Mouse (Mus musculus): ENCODE measurements around the gene Chst4. TPM values are rescaled to one million over a fixed set of nuclear protein-coding genes. Genes with fewer than 3 reads are reported as not detected.

Gene Chst4
- total and polyA plus RNA-seq, 3 experiments: 3.2 to 5.7 (median 3.3) TPM

GRCm38 (mm10) chr8:110069706-110070105 is 30.2 kb upstream of the Chst4 start:
- no peak overlapping the region for H3K27ac ChIP-seq
- H3K27me3 ChIP-seq (ENCODE audit: control insufficient read depth, insufficient read depth, low read length): no peaks in the 10 kb centered on the region
- H3K36me3 ChIP-seq (ENCODE audit: control insufficient read depth, insufficient read depth, low read length): no peaks in the 10 kb centered on the region
- intact Hi-C loops (cut with DNase I): loop anchor here (10.0 kb wide), 1 partner anchor 215 kb away; no protein-coding TSS in a partner anchor
- no peak for TF ChIP-seq EP300 (IDR thresholded peaks at IDR 0.05; ENCODE audit: insufficient read depth, low read depth, low read length)
- TF ChIP-seq CTCF (IDR thresholded peaks at IDR 0.05): no peak
- no peak for TF ChIP-seq POLR2A (IDR thresholded peaks at IDR 0.05; ENCODE audit: insufficient read depth, low read depth, low read length)
- WGBS: 86% methylated on average over 4 of the region's 4 CpGs
- H3K9ac ChIP-seq (ENCODE audit: low read depth, low read length): no peak overlapping the region
- DNase-seq: no peak
- no peaks in the 10 kb centered on the region for H3K4me1 ChIP-seq (ENCODE audit: control insufficient read depth, insufficient read depth, low read length)
- no peak overlapping the region for H3K4me3 ChIP-seq
- H3K79me2 ChIP-seq (replicated peaks; ENCODE audit: control insufficient read depth, insufficient read depth, low read length): no peaks in the 10 kb centered on the region

GRCm38 (mm10) chr8:110065676-110066075 is 26.1 kb upstream of the Chst4 start:
- H3K4me1 ChIP-seq (ENCODE audit: control insufficient read depth, insufficient read depth, low read length): no peaks in the 10 kb centered on the region
- H3K27ac ChIP-seq: no peak overlapping the region
- H3K27me3 ChIP-seq (ENCODE audit: control insufficient read depth, insufficient read depth, low read length): no peaks in the 10 kb centered on the region
- no peaks in the 10 kb centered on the region for H3K79me2 ChIP-seq (replicated peaks; ENCODE audit: control insufficient read depth, insufficient read depth, low read length)
- TF ChIP-seq CTCF (IDR thresholded peaks at IDR 0.05): no peak
- no peak for TF ChIP-seq EP300 (IDR thresholded peaks at IDR 0.05; ENCODE audit: insufficient read depth, low read depth, low read length)
- TF ChIP-seq POLR2A (IDR thresholded peaks at IDR 0.05; ENCODE audit: insufficient read depth, low read depth, low read length): no peak
- no peak overlapping the region for H3K9ac ChIP-seq (ENCODE audit: low read depth, low read length)
- 88% methylated on average over 4 of the region's 4 CpGs for WGBS
- H3K4me3 ChIP-seq: no peak overlapping the region
- H3K36me3 ChIP-seq (ENCODE audit: control insufficient read depth, insufficient read depth, low read length): no peaks in the 10 kb centered on the region
- intact Hi-C loops (cut with DNase I): no loop called here
- no peak for DNase-seq

- TF ChIP-seq CTCF (IDR thresholded peaks at IDR 0.05) (no peak), EP300 (IDR thresholded peaks at IDR 0.05; ENCODE audit: insufficient read depth, low read depth, low read length) (no peak), POLR2A (IDR thresholded peaks at IDR 0.05; ENCODE audit: insufficient read depth, low read depth, low read length) (no peak)
- Histone ChIP-seq H3K4me1 (ENCODE audit: control insufficient read depth, insufficient read depth, low read length) (no peaks in the 10 kb centered on the region), H3K36me3 (ENCODE audit: control insufficient read depth, insufficient read depth, low read length) (no peaks in the 10 kb centered on the region), H3K9ac (ENCODE audit: low read depth, low read length) (no peak overlapping the region), H3K27me3 (ENCODE audit: control insufficient read depth, insufficient read depth, low read length) (no peaks in the 10 kb centered on the region), H3K4me3 (no peak overlapping the region), H3K27ac (no peak overlapping the region), H3K79me2 (replicated peaks; ENCODE audit: control insufficient read depth, insufficient read depth, low read length) (no peaks in the 10 kb centered on the region)
- intact Hi-C loops (cut with DNase I): no loop called here
- WGBS: 89% methylated on average over 18 of the region's 18 CpGs
- DNase-seq: no peak
Observed at GRCm38 (mm10) chr8:110064606-110065365, 25.2 kb upstream of the Chst4 start.

GRCm38 (mm10) chr8:110064161-110064560 is 24.6 kb upstream of the Chst4 start:
- 75% methylated on average over 9 of the region's 9 CpGs for WGBS
- TF ChIP-seq EP300 (IDR thresholded peaks at IDR 0.05; ENCODE audit: insufficient read depth, low read depth, low read length): no peak
- no peak for TF ChIP-seq POLR2A (IDR thresholded peaks at IDR 0.05; ENCODE audit: insufficient read depth, low read depth, low read length)
- no peak for TF ChIP-seq CTCF (IDR thresholded peaks at IDR 0.05)
- intact Hi-C loops (cut with DNase I): no loop called here

GRCm38 (mm10) chr8:110058207-110058606 is 18.7 kb upstream of the Chst4 start:
- H3K79me2 ChIP-seq (replicated peaks; ENCODE audit: control insufficient read depth, insufficient read depth, low read length): no peaks in the 10 kb centered on the region
- WGBS: 36% methylated on average over 8 of the region's 8 CpGs
- no peaks in the 10 kb centered on the region for H3K27me3 ChIP-seq (ENCODE audit: control insufficient read depth, insufficient read depth, low read length)
- H3K4me3 ChIP-seq: no peak overlapping the region
- no peak for TF ChIP-seq POLR2A (IDR thresholded peaks at IDR 0.05; ENCODE audit: insufficient read depth, low read depth, low read length)
- TF ChIP-seq CTCF (IDR thresholded peaks at IDR 0.05): no peak
- no peak for TF ChIP-seq EP300 (IDR thresholded peaks at IDR 0.05; ENCODE audit: insufficient read depth, low read depth, low read length)
- DNase-seq: no peak
- H3K4me1 ChIP-seq (ENCODE audit: control insufficient read depth, insufficient read depth, low read length): peaks cover 2% of the 10 kb centered on the region; the same call in 1 of the 2 replicates
- H3K36me3 ChIP-seq (ENCODE audit: control insufficient read depth, insufficient read depth, low read length): no peaks in the 10 kb centered on the region
- no peak overlapping the region for H3K27ac ChIP-seq
- intact Hi-C loops (cut with DNase I): no loop called here
- no peak overlapping the region for H3K9ac ChIP-seq (ENCODE audit: low read depth, low read length)

More at GRCm38 (mm10) chr8:110064161-110064560, 24.6 kb upstream of the Chst4 start:
- no peak for DNase-seq
- no peak overlapping the region for H3K4me3 ChIP-seq
- H3K9ac ChIP-seq (ENCODE audit: low read depth, low read length): no peak overlapping the region
- H3K27me3 ChIP-seq (ENCODE audit: control insufficient read depth, insufficient read depth, low read length): no peaks in the 10 kb centered on the region
- no peaks in the 10 kb centered on the region for H3K79me2 ChIP-seq (replicated peaks; ENCODE audit: control insufficient read depth, insufficient read depth, low read length)
- H3K36me3 ChIP-seq (ENCODE audit: control insufficient read depth, insufficient read depth, low read length): no peaks in the 10 kb centered on the region
- no peaks in the 10 kb centered on the region for H3K4me1 ChIP-seq (ENCODE audit: control insufficient read depth, insufficient read depth, low read length)
- H3K27ac ChIP-seq: no peak overlapping the region

- Histone ChIP-seq H3K27ac (no peak overlapping the region), H3K4me1 (ENCODE audit: control insufficient read depth, insufficient read depth, low read length) (no peaks in the 10 kb centered on the region), H3K79me2 (replicated peaks; ENCODE audit: control insufficient read depth, insufficient read depth, low read length) (no peaks in the 10 kb centered on the region), H3K27me3 (ENCODE audit: control insufficient read depth, insufficient read depth, low read length) (no peaks in the 10 kb centered on the region), H3K36me3 (ENCODE audit: control insufficient read depth, insufficient read depth, low read length) (no peaks in the 10 kb centered on the region), H3K4me3 (no peak overlapping the region), H3K9ac (ENCODE audit: low read depth, low read length) (no peak overlapping the region)
- TF ChIP-seq POLR2A (IDR thresholded peaks at IDR 0.05; ENCODE audit: insufficient read depth, low read depth, low read length): no peak
- no peak for TF ChIP-seq CTCF (IDR thresholded peaks at IDR 0.05)
- TF ChIP-seq EP300 (IDR thresholded peaks at IDR 0.05; ENCODE audit: insufficient read depth, low read depth, low read length): no peak
- DNase-seq: no peak
- 72% methylated on average over 6 of the region's 6 CpGs for WGBS
- intact Hi-C loops (cut with DNase I): no loop called here
Observed at GRCm38 (mm10) chr8:110051208-110051607, 11.7 kb upstream of the Chst4 start.

Measured in heart, adult 2 months (tissue).